Mouse (Mus musculus) left cerebral cortex, postnatal 10 days (tissue): ENCODE results near the gene Nt5c2. TPM values are rescaled to one million over a fixed set of nuclear protein-coding genes. Genes with fewer than 3 reads are reported as not detected.

Experiments used
- DNase-seq, 2 experiments: peaks; one replicate each; pipeline ENCODE4 v3.0.0; 2021 to 2022; ENCODE audit warnings: low spot score in 2 of 2, mixed read lengths in 1 of 2; ENCODE audit errors: extremely low spot score in 1 of 2
- intact Hi-C: fragments of 180-260 bp; cut with DNase I; formaldehyde crosslinking; loops from one replicate; pipeline ENCODE4 v1.15.1; 2025
- total RNA-seq, 2 experiments: library from RNA; stranded (reverse); gene quantifications; 2 replicates each; pipeline ENCODE4 v1.2.3; 2021

Nt5c2 gene
- total RNA-seq, 2 experiments from 2014 or later = 76.4 to 87.4 TPM

- intact Hi-C loops = no loop called here
- no peak for DNase-seq
These were observed 173.9 kb downstream of the Nt5c2 start for GRCm38 (mm10) chr19:46841016-46841415.

DNA sequence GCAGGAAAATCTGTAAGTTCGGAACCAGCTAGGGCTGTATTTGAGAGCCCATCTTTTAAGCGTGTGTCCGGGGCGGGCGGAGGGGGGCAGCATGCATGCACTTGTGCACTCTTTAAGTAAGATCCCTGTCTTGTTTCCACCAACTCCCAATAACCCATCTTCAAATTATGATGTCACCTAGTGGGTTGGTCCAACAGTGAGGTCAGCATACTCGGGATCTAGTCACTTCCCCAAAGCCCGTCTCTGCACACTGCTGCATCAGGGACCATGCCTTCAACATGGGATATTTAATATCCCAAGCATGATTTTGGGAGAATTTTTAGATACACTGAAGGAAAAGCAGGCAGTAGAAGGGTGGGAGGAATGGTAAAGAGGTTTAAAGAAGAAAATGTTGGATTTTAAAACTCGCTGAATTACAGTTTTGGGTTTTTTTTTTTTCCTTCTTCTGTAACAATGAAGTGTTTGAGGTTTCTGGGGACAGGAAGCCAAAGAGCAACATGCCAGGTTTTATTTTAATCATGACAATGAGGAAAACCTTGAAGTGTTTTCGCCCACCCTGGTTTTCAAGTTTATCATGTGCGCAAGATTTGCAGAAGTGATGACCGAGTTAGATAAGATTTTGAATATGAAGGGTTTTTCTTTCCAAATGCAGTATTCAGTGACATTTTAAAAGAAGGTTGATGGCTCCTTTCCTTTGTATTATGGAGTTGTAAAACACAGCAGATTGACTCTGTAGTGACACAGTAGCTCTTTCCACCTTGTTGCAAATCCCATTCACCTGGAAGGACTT lies 177.5 kb downstream of the Nt5c2 start:
- DNase-seq = no peak
- intact Hi-C loops = no loop called here

DNA sequence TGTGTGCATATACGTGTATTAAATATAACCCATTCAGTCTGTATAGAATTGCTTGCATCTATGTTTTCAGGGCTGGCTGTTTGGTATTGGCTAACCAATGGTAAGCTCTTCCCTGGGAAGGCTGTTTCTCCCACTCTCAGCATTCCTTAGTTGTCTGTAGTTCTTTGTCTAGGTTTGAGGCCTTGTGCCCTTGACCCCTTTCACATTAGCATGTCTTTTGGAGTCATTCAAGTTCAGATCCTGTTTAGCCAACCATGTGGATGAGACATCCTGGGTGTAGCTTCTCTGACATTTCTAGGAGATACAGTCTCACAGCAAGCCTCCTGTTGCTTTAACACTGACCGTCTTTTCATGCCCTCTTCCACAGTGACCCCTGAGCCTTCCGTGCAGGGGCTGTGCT lies 178.9 kb downstream of the Nt5c2 start:
- DNase-seq = no peak
- intact Hi-C loops = no loop called here

DNA sequence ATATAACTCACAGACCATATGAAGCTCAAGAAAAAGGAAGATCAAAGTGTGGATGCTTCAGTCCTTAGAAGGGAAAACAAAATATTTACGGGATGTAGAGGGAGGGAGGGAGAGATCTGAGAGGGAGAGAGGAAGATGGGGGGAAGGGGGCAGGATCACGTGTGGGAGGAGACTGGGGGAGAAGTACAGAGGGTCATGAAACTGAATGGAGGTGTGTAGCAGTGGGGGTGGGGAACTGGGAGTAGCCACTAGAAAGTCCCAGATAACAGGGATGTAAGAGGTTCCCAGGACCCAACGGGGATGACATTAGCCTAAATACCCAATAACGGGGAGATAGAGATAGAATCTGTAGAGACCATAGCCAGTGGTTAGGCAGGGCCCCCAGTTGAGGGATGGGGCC lies 179.6 kb downstream of the Nt5c2 start:
- intact Hi-C loops = no loop called here
- no peak for DNase-seq

- intact Hi-C loops = no loop called here
- DNase-seq = peak in 1 of 2 experiments; percentile 23
These were observed 180.7 kb downstream of the Nt5c2 start for GRCm38 (mm10) chr19:46834301-46834700.

Other genes with a start within 250 kb of the Nt5c2 start
- gene Ina, start 455 bp downstream of the Nt5c2 start, total RNA-seq = 100 to 1,000 TPM; 180 to 190 TPM
- 10 to 100 TPM; 15.7 to 18.0 TPM for gene Pcgf6, start 35.8 kb upstream of the Nt5c2 start, total RNA-seq
- gene Taf5, start 52.6 kb upstream of the Nt5c2 start, total RNA-seq = 1 to 10 TPM; 5.1 to 6.0 TPM
- 100 to 1,000 TPM; 816 to 827 TPM for gene Usmg5, start 75.5 kb upstream of the Nt5c2 start, total RNA-seq
- 10 to 100 TPM; 14.2 to 14.8 TPM for gene Pdcd11, start 75.6 kb upstream of the Nt5c2 start, total RNA-seq
- 1 to 10 TPM; 3.0 to 4.3 TPM for gene Calhm2, start 123.1 kb upstream of the Nt5c2 start, total RNA-seq
- gene Calhm1, start 129.1 kb upstream of the Nt5c2 start, total RNA-seq = not detected
- gene Calhm3, start 142.6 kb upstream of the Nt5c2 start, total RNA-seq = not detected
- gene Neurl1a, start 163.7 kb upstream of the Nt5c2 start, total RNA-seq = 100 to 1,000 TPM; 107 to 111 TPM